Mouse (Mus musculus): ENCODE measurements around the gene Abcc3. TPM values are rescaled to one million over a fixed set of nuclear protein-coding genes. Genes with fewer than 3 reads are reported as not detected.

Abcc3 gene
- 1 to 10 TPM; 1.3 to 8.4 (median 3.9) TPM for total RNA-seq (2022)

GRCm38 (mm10) chr11:94392672-94393109 is at the start of gene Abcc3:
Gene Abcc3 (minus strand): TSS chr11:94392997.
- no peak for DNase-seq (ENCODE audit: low spot score in 2 of 2)

GRCm38 (mm10) chr11:94441752-94442151 is 49.0 kb upstream of the Abcc3 start:
- no peak for DNase-seq (ENCODE audit: low spot score in 2 of 2)

- DNase-seq (ENCODE audit: low spot score in 2 of 2): no peak
Measured at GRCm38 (mm10) chr11:94441122-94441521, 48.3 kb upstream of the Abcc3 start.

GRCm38 (mm10) chr11:94440421-94440820 is 47.6 kb upstream of the Abcc3 start:
- no peak for DNase-seq (ENCODE audit: low spot score in 2 of 2)

DNA sequence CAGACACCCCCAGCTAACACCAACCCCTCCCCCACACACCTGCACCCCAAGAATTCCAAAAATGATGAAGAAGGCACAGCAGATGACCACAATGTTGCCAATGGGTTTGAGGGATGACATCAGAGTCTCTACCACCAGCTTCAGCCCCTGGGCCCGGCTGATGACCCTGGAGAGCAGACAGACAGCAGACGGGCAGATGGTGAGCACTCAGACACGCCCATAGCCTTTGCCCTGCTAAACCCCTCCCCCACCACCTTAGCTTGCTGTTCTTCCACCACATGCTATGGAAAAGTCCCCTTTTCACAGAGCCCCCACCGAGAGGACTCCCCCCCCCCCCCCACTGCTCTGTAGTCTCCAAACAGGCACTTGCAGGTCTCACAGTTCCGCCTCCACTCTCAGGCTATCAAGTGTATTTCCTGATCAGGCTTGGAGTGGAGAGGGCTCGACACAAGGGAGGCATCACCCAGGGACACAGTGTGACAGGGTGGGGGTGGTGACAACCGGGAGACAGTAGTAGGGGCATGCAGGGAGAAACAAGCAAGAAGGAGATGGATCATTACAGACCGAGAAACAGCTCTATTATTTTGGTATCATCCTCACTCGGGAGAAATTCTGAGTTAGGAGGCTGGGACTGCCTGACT is 36.3 kb upstream of the Abcc3 start:
- DNase-seq (ENCODE audit: low spot score in 2 of 2): no peak

GRCm38 (mm10) chr11:94428091-94428835 is 35.5 kb upstream of the Abcc3 start:
- DNase-seq (ENCODE audit: low spot score in 2 of 2): no peak

GRCm38 (mm10) chr11:94425656-94426055 is 32.9 kb upstream of the Abcc3 start:
- no peak for DNase-seq (ENCODE audit: low spot score in 2 of 2)

- DNase-seq (ENCODE audit: low spot score in 2 of 2): no peak
Measured at GRCm38 (mm10) chr11:94425215-94425614, 32.4 kb upstream of the Abcc3 start.

- DNase-seq (ENCODE audit: low spot score in 2 of 2): peak in 1 of 2 experiments; percentile 35
Measured at GRCm38 (mm10) chr11:94424380-94424779, 31.6 kb upstream of the Abcc3 start.

GRCm38 (mm10) chr11:94423855-94424254 is 31.1 kb upstream of the Abcc3 start:
- no peak for DNase-seq (ENCODE audit: low spot score in 2 of 2)

GRCm38 (mm10) chr11:94420991-94421390 is 28.2 kb upstream of the Abcc3 start:
- DNase-seq (ENCODE audit: low spot score in 2 of 2): no peak

DNA sequence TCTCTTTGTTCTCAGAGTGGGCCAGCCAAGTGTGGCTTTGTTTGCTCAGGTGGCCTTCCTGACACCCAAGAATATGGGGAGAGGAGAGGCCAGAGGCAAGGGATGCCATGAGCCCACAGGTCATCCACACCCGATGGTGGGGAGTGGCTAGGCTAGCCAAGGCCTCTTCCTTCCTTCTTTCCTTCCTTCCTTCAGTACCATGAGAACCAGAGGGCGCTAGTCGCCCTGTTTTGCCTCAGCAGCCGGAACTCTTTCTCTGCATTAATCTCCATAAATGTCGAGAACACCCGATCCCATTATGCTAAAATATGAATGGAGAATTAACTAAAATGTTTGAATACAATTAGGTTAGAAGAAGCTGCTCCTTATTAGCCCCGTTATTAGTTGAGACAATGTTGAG is 27.5 kb upstream of the Abcc3 start:
- no peak for DNase-seq (ENCODE audit: low spot score in 2 of 2)

GRCm38 (mm10) chr11:94419004-94419727 is 26.4 kb upstream of the Abcc3 start:
- no peak for DNase-seq (ENCODE audit: low spot score in 2 of 2)

GRCm38 (mm10) chr11:94414042-94414441 is 21.2 kb upstream of the Abcc3 start:
- no peak for DNase-seq (ENCODE audit: low spot score in 2 of 2)

- no peak for DNase-seq (ENCODE audit: low spot score in 2 of 2)
Measured at GRCm38 (mm10) chr11:94413516-94413915, 20.7 kb upstream of the Abcc3 start.

DNA sequence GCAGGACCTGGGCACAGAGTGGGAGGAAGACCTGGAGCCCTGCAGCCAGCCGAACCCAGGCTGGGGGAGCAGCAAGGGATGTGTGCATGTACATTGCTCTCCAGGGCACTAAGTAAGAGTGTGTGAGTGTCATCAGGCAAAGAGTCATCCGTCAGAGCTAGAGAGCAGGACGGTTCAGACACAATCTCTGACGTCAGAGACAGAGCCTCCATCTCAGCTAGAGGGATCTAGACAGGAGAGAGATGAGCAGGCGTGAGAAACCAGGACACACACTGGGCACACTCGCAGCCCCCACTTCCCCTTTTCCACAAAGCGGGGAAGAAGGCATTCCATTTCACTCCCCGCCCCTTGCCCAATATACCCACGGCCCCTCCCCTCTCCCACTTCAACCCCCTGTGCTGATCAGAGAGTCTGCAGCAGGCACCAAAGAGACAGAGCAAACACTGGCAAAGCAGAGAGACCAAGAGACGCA is 20.2 kb upstream of the Abcc3 start:
- DNase-seq (ENCODE audit: low spot score in 2 of 2): no peak

DNA sequence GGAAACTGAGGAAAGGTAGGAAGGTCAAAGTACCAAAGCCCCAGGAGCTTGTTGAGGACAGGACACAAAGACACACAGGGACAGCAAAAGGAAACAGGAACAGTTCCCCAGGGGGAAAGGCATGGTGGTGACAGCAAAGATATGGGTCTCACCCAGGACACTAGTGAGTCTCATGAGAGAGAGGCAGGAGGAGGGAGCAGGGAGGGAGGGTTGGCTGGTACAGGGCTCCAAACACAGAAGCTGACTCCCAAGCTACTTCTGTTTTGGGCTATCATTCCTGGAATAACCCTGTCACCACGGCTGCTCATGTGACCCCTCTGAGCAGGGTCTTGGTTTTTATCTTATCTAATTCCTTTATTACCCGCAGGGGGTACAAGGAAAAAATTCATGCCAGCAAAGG is 19.8 kb upstream of the Abcc3 start:
- DNase-seq (ENCODE audit: low spot score in 2 of 2): no peak

DNA sequence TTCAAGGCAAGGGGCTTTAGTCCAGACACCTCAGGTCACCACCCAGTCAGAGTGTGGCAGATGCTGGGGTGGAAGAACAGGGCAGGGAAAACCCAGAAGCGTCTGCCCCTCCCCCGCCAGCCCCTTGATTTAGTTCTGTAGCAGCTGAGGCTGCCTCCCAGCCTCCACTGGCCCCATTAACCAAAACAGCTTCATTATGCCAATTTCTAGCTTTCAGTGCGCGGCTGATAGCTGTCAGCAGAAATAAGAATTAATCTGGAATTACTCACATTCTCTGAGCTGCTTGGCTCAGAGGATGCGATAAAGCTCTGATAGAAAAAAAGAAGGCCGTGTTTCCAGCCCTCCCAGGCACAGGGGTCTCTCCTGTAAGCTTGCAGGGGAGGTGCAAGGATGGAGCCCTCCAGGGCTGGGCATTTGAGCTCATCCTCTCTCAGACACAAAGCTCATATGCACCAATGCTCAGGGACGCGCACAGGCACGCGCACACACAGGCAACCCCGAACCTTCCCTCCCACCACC is 15.1 kb upstream of the Abcc3 start:
- DNase-seq (ENCODE audit: low spot score in 2 of 2): peak in 1 of 2 experiments; percentile 50

DNA sequence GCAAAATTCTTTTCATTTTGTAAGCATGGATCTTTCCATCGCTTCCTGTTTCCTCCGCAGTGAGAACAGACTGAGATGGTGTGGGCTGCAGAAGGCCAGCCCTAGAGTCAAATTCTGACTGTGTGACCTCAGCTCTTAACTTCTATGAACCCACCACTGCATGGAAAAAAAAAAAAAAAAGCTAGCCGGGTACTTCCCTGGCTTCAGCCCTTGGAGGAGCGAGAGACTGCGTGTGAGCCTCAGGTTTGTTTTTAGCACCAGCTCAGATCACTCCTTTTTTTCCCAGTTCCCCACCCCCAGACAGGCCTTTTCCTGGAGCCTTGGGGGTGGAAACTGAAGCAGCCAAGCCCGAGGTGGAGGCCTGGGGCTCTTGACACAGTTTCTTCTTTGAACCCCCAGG is 12.6 kb upstream of the Abcc3 start:
- no peak for DNase-seq (ENCODE audit: low spot score in 2 of 2)

- DNase-seq (ENCODE audit: low spot score in 2 of 2): peak; percentile 65 to 82
Measured at GRCm38 (mm10) chr11:94404641-94405260, 12.0 kb upstream of the Abcc3 start.

GRCm38 (mm10) chr11:94404178-94404577 is 11.4 kb upstream of the Abcc3 start:
- no peak for DNase-seq (ENCODE audit: low spot score in 2 of 2)
